Mouse (Mus musculus): ENCODE measurements around the gene 2310039H08Rik.

Gene 2310039H08Rik

DNA sequence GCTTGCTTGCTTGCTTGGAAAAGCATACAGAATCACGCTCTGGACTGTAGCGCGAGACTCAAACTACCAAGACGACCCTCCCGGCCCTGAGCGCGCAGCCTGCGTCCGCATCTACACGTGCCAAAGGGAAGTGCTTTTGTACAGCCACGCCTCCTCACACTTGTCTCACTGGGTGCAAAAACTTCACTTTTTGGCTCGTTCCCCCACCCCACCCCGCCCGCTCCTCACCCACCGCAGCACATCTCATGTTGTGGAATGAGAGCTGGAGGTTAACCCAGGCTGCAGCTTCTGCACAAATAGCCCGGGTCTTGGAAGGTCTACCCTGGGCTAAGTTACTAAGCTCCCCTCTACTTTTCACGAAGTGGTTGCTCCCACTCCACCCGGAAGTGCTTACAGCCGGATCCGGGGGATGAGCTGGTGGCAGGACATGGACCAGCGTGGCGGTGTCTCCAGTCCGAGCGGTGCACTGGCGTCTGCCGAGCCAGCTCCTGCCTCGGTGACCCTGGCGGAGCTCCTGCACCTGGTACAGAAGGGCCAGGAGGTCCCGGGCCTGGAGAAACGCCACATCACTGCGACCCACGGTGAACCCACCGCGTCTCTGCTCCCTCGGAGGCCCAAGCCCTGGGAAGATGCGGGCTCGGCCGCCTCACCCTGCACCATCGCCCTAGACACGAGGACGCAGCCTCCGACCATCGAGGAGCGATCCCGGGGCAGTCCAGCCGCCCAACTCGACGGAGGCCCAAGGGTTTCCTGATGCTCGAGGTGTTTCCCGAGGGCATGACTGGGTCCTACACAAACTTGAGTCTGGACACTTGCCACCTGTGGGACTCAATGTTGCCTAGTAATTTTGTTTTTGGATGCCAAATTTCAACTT lies at the start of gene 2310039H08Rik:
Gene 2310039H08Rik (plus strand): TSS at position 232 of the 874 bp plus-strand sequence.
- DNase-seq (ENCODE audit: low spot score): peak; percentile 81

DNA sequence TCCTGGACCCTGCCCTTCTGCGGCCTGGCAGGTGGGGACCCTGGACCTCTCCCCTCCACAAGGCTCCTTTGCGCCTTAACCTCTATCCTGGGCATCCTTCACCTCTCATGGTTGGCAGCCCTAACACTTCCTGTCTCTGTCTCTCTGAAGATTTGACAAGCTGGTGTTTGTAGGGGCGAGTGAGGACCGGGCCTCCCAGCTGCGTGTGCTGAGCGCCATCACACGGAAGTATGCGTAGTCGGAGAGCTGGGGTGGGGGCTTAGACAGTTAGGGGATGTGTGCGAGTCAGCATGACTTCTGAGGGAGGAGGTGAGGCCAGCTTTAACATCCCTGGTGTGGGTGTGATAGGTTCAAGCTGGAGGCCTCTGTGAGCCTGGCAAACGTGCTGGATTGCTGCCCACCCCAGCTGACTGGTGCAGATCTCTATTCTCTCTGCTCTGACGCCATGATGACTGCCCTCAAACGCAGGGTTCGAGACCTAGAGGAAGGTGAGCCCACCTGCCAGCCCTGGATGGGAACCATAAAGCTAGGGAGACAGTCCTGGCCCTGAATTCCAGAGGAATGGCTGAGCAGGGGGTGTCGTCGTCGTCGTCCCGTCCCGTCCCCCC lies 47.9 kb upstream of the 2310039H08Rik start:
- no peak for DNase-seq (ENCODE audit: low spot score)

DNA sequence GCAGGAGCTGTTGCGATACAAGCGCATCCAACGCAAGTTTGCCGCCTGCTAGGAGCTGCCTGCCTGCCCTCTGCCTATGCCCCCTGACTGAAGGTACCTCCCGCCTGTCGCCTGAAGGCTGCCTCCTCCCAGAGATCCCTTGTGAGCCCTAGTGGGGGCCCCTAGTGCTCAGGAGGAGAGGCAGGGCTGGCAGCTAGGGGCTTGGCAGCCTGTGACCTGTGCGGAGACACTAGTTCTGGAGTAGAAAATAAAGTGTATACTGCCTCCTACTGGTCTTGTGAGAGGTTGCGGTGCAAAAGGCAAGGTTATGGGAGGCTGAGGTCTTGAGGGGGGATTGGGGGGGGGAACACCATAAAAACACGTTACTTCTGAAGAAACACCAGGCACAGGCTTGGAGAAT lies 47.2 kb upstream of the 2310039H08Rik start:
- DNase-seq (ENCODE audit: low spot score): no peak

DNA sequence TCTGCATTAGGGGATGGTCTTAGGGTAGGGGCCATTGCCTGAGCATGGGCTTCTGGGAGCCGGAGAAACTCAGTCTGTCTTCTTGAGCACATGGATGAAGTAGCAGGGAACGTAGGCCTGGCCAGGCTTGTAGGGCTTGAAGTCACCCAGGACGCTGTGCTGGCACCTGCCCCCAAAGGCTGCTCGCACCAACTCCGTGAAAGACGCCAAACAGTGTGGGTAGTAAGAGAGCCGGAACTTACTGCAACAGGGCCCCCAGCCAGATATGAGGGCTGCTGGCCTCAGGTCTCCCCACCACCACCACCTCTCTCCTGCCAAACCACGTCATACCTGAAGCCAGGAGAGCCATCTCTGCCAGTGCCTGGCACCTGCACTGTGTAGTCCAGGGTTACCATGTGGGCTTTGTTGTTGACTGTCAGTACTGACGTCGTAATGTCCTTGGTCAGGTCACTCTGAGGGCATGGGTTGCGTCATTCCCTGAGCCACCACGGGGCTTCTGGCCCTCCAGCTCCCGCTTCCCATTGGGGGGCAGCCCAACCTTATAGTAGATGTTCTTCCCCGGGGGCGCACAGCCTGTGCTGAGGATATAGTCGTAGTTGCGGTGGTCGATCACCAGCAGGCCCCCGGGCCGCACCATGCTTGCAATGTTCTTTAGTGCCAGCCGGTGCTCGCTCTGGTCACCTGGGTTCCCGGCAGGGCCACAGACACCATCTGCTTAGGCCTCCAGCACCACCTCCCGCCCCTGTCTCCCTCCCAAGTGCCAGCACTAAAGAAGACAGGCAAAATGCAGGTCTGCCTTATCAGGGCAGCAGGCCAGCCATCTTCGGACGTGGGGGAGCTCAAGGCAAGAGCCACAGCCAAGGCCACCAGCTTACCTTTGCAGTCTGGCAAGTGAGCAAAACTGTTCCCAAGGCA lies 46.4 kb upstream of the 2310039H08Rik start:
- no peak for DNase-seq (ENCODE audit: low spot score)

DNA sequence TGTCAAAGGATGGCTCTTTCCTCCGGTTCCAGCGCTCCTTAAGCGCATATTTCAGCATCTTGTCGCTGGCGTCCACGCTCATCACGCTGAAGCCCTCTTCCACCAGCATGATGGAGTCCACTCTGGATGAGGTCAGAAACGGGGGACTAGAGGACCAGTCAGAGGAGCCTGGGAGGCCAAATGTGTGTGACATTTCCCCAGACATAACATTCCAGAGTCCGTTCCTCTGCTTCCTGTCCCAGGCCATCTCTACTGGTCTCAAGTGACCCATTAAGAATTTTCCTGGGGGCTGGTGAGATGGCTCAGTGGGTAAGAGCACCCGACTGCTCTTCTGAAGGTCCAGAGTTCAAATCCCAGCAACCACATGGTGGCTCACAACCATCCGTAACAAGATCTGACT lies 45.2 kb upstream of the 2310039H08Rik start:
- DNase-seq (ENCODE audit: low spot score): no peak

DNA sequence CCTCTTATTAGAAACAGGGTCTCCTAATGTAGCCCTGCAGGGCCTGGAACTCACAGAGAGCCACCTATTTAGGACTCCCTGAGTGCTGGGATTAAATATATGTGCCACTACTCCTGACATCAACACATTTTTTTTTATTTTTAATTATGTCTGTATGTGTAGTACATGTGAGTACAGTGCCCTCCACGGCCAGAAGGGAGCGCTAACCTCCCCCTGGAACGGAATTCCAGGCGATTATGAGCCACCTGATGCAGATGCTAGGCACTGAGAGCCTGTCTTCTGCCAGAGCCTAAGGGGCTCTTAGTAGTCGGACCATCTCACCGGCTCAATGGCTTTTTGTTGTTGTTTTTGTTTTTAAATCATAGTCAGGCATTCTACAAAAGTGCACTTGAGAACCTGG lies 44.4 kb upstream of the 2310039H08Rik start:
- no peak for DNase-seq (ENCODE audit: low spot score)

DNA sequence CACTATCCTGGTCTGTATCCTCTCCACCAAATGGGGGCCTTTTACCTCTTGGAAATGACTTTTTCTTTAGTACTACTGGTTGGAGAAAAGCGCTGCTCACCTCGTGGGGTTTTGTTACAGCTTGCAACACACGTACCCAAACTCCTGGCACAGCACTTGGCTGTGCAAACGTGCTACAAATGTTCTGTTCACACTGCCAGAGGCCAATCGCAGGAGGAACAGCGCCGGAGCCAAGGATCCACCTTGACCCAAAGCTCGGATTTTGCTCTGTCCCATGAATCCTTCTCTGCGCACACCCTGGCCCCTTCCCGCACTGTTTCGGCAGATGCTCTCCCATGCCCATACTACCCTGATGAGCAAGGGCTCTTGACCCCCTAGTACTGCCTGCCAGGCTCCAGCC lies 43.9 kb upstream of the 2310039H08Rik start:
- DNase-seq (ENCODE audit: low spot score): no peak

DNA sequence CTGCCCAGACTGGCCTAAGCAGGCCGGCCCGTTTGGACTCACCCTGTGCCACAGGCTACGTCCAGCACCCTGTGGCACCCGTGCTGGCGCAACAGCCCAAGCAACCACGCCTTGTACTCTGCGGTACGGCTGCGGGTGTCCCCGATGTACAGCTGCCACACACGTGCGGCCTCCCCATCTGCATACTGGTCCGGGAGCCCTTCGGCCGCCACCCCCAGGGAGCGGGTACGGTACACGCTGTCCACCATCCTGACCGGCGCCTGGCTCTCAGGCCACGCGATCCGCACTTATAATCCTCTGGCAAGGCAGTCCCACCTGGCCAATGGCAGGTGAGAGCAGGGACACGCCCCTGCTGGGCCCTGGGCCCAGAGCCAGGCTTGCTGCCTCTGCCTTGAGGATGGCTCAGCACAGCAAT lies 43.5 kb upstream of the 2310039H08Rik start, which contains the start of gene Gnmt:
Gene Gnmt (minus strand): TSS at position 265 of the 415 bp plus-strand sequence.
- DNase-seq (ENCODE audit: low spot score): no peak

DNA sequence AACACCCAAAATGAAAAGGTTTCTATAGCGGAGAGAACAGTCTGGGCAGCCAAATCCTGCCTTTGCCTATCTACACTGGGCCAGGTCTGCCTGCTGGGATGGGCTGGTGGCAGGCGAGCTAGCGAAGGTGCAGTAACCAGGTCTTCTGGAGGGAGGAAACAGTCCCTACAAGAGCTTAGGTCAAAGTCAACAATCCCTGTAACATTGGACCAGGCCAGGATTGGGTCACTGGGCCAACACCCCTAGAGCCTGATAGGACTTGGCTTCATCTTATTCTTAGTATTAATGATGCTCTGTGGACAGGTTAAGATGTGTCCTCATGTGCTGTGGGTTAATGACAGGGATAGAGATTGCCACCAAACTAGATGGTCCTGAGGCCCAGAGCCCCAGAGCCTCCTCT lies 38.4 kb upstream of the 2310039H08Rik start:
- DNase-seq (ENCODE audit: low spot score): no peak

DNA sequence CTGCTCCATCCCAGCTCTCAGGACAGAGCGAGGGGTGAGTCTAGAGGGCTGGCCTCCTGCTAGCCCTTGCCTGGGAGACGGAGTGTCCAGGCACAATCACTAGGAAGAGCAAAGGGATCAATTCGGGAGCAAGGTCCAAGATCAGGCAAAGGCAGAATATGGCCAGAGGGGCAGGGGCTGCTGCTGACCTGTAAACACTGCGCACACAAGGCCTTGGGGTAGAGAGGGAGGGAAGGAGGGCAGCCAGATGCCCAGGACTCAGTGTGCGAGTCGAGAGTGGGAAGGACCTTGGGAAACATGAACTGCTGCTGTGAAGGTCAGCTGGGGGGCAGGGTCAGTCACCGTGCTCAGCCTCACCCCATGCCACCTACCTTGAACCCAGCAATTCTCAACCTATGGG lies 37.1 kb upstream of the 2310039H08Rik start:
- DNase-seq (ENCODE audit: low spot score): no peak

DNA sequence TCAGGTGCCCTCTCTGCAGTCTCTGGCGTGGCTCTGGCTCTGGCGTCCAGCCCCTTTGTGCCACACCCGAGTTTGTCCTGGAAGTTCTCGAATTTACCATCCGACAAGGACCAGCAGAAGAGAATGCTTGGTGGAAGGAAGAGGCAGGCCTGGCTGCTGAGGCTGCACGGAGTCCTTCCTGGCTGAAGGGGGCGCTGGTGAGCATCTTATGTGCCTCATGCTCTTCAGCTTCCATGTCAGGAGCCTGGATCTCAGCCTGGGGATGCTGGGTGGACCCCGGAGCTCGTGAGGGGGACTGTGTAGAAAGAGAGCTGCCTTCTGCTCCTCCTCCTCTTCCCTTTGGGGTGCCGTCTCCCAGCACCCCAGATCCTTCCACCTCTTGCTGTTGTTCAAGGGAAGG lies 36.3 kb upstream of the 2310039H08Rik start:
- DNase-seq (ENCODE audit: low spot score): peak; percentile 51

DNA sequence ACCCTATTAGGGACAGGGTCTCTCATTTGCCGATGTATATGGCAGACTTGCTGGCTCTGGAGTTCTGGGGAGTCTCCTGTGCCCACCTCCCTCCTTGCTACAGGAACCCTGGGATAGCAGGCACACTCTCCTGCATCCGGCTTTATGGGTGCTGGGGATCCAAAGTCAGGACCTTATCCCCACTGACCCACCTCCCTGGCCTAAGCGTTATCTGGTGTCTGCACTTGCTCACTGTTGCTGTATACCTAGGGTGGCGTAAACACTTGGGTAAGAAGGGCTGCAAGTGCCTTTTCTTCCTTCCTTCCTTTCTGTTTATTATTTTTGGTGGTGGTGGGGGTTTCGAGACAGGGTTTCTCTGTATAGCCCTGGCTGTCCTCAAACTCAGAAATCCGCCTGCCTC lies 31.1 kb upstream of the 2310039H08Rik start:
- no peak for DNase-seq (ENCODE audit: low spot score)

DNA sequence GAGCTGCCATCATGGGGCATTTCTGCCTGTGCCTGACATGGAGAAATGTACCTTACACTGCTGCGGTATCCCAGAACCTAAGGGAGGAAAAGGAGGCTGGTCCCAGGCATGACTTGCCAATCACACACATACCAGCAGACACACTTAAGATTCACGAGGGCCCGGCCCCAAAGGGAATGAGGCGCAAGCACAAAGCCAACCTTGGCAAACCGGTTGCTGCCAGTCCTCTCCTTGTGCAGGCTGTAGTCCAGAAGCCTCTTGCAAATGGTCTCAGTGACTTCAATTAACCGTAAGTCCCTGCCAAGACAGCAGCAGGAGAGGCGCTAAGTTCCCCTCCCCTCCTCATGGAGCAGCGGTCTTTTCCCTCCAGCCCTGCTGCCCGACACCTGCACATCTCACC lies 29.4 kb upstream of the 2310039H08Rik start:
- no peak for DNase-seq (ENCODE audit: low spot score)

DNA sequence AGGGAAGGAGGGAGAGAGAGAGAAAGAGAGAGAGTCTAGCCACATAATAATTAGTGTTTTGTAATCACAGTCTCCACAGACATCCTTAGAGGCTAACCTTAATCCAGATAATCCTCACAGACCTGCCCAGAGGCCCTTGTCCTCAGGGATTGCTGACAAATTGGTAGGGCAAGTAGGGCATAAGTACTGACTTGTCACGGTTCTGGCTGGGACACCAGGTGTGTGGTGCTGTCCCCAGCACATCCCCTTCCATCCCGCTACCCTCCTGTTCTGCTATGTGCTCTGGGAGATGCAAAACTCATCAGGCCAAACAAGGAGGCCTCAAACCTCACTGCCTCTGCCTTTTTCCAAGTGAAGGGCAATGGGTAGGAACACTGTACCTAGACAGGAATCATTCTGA lies 26.9 kb upstream of the 2310039H08Rik start:
- DNase-seq (ENCODE audit: low spot score): no peak

DNA sequence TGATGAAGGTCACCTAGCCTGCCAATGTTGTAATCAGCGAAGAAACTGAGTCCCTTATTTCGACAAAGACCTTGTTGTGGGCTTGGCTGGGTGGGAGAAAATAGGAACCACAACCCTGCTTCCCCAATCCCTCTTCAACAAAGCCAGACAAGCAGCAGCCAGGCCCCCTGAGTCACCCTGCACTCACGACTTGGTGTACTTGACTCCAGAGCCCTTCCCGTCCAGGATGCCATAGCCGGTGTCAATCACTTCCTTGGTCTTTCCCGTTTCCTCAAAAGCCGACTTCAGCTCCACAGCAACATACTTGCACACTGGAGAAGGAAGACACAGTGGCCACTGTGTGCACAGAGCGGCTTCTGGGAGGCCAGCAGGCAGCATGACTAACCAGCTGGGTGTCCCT lies 25.2 kb upstream of the 2310039H08Rik start:
- DNase-seq (ENCODE audit: low spot score): no peak

DNA sequence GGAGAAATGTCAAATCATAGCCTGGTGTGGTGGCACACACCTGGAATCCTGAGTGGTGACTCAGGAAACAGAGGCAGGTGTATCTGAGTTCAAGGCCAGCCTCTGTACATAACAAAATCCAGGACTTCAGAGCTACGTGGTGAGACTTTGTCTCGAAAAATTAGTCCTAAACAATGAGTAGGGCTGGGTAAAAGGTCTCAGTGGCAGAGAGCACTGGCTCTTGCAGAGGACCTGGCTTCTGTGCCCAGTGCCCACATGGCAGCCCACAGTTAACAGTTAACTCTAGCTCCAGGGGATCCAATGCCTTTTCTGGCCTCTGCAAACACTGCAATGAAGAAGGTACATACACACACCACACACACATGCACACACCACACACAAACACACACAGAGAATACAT lies 24.6 kb upstream of the 2310039H08Rik start:
- DNase-seq (ENCODE audit: low spot score): no peak

DNA sequence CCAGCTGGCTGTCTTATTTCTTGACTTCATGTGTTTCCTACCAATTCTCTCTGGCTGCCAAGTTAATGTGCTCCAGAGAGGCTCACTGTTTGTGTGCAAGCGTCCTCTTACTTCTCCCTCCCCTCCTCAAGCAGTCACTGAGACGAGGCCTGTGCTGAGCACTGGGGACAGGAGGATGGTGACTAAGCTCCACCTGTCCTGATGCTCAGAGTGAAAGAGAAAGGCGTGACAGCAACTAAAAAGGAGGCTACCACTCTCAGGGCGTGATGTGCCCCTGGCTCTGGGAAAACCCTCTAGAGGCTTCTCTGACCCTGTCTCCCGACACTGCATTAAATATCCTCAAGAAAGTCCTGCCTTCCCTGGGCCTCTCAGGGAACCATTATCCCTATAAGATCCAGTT lies 23.2 kb upstream of the 2310039H08Rik start:
- DNase-seq (ENCODE audit: low spot score): no peak

DNA sequence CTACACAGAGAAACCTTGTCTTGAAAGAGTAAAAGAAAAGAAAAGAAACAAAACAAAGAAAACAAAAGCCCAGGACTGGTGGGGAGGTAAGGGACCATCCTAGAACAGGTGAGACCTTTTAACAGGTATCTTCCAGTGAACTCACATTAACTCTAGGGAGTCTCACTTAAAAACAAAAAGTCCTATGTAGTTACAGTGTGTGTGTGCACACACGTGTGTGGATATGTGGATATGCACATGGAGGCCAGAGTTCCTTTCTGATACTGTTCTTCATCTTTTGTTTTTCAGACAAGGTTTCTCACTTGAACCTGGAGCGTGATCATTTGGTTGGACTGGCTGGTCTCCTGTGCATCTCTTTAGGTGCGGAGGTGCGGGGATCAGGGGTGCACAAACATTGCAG lies 21.9 kb upstream of the 2310039H08Rik start:
- no peak for DNase-seq (ENCODE audit: low spot score)

DNA sequence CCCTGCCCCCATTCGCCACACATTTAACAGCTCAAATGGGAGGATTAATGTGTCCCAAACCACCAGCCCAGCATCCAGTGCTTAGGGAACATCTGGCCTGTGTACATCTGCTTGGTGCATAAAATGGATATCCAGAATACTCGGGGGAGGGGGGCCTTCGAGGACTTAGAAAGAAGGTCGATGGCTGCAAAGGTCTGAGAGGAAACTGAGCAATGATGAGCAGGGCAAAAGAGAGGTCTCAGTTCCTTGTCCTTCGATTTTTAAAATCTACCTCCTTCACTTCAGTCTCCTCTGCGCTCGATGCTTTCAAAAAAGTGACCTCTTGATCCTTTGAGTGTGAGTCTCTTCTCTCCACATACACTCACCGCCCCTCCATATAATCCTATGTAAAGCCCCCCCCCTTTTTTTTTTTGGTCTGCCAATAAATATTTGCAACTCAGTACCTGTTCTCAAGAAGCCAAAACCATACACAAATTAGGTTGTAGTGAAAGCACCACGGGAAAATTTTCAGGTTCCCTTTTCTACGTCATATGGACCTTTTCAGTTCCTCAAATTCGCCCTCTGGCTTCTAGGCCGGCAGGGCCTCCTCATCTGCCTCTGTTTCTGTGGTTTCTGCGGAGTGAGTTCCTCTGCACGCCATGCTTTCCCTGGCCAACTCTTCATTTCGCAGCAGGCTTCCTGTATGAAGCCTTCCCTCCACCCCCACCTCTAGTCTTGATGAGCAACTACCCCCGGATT lies 21.2 kb upstream of the 2310039H08Rik start:
- DNase-seq (ENCODE audit: low spot score): no peak

DNA sequence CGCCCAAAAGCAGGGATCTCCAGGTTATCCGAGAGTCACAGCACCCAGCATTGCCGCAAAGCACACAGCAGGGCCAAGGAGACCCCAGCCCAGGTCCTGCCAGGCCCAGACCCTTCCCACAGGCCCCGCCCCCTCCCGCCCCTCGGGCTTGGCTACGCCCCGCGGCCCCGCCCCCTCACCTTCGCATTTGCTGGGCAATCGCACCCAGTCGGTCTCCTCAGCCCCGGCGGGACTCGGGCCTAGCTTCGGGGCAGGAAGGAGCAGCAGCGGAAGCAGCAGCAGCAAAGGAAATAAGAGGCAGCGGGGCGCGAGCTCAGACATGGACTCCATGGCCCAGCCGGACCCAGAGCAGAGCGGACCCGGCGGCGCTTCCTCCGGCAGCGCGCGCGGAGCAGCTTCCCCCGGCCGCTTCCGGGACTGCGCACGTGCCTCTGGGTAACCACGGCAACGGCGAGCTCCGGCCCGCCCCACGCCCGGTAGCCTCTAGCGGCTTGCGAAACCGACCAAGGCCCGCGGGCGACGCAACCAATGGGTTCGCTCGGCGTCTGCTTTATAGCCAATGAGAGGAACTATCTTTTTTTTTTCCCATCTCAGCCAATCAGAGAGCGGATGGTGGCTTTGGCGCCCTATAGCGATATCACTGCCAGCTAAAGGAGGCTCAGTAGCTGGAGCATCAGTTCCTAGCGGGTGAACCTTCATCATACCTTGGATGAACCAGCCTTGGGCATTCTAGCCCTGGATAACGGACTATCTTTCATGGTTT lies 20.5 kb upstream of the 2310039H08Rik start, which contains the start of gene Cnpy3:
Gene Cnpy3 (minus strand): TSS at position 421 of the 763 bp plus-strand sequence.
- peak; percentile 96 for DNase-seq (ENCODE audit: low spot score)

DNA sequence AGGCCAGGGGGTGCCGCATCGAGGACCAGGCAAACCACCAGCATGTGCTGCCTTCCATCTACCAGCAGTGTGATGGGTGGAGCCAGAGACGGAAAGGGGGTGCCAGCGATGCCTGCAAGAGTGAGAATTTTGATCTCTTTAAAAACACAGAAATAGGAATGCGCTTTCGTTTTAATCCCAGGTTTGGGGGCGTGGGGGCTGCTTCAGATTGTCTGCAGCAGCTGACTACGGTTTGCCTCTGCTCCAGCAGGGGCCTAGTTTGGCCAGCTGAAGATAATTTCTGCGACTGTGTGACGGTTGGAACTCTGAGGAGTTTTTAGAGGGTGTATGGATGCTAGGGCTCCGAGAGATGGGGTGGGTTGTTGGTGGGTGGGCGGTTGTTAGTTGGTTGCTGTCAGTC lies 13.7 kb upstream of the 2310039H08Rik start:
- DNase-seq (ENCODE audit: low spot score): no peak

Measured in ovary, postnatal 36 days (tissue).